Mouse (Mus musculus): ENCODE data around the gene Pprc1.

Gene Pprc1

GRCm38 (mm10) chr19:46044271-46044992, at the start of gene Pprc1:
Gene Pprc1 (plus strand): TSS chr19:46044886.
- peak; percentile 50 to 65 for DNase-seq

DNA sequence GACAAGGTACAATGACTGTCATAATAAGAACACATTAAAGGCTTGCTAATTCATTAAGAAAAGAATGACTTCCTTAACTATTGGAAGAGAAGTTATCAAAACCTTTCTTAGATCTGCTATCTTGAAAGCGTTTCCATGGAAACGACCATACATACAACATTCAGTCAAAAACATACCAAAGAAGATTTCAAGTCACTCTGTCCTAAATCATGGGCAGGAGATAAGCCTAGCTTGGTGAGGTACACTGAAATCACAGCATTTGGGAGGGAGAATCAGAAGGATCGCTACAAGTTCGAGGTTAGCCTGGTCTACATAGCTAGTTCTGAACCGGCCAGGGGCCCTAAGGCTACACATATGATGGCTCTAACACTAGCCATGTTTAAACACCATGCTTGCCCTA, 47.3 kb upstream of the Pprc1 start:
- DNase-seq: no peak

DNA sequence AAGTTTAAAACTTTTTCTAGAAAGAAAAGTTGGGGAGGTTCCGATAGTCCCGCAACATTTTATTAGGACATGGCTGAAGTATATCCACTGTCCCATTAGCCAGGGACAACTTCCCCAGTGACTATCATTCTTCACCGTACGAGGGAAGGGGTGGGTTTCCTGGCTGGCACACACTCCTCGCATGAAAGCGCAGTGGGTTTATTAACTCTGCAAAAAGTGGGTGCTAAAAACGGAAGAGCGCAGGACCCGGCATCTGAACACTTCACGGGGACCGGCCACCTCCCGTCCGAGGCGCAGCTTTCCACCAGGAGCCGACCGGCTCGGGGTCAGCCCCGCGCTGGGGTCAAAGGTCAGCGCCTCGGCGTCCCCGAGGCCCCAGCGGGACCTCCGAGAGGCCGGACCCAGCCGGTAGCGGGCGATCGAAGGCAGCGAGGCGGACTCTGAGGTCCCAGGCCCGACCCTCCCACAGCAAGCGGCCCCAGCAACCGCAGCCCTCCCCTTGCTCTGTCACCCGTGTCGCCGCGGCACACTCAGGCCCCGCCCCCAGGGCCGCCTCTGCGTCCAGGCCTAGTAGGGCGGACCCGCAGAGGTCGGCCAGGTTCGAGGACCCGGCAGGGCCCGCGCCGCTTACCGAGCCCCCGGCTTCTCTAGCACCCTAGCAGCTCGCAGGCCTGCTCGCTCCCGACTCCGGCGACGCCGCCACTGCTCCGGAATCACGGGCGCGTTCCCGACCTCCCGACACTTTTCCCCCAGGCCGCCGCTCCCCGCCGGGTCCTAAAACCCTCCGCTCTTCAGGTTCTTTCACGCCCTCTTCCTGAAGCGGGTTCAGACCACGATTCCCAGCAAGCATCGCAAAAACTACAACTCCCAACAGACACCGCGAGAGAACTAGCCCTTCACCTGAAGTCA, 46.6 kb upstream of the Pprc1 start, which contains the start of gene Armh3:
Gene Armh3 (minus strand): TSS at position 704 of the 909 bp plus-strand sequence.
- peak; percentile 92 to 94 for DNase-seq

DNA sequence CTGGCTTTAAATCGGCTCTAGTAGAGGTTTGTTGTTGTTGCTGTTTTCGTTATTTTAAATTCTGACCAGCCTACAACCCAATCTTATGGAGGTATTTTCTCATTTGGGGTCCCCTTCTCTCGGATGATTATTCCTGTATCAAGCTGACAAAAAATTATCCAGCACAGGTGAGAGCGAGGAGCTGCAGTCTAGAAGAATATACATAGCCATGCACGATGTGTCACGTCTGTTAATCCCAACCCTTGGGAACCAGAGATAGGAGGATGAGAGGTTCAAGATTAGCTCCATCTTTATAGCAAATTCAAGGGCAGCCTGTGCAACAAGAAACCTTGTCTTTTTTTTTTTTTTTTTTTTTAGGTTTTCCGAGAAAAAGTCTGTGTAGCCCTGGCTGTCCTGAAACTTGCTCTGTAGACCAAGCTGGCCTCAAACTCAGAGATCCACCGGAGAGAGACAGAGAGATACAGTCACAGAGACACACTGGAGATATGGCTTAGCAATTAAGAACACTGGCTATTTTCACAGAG, 45.9 kb upstream of the Pprc1 start:
- DNase-seq: no peak

DNA sequence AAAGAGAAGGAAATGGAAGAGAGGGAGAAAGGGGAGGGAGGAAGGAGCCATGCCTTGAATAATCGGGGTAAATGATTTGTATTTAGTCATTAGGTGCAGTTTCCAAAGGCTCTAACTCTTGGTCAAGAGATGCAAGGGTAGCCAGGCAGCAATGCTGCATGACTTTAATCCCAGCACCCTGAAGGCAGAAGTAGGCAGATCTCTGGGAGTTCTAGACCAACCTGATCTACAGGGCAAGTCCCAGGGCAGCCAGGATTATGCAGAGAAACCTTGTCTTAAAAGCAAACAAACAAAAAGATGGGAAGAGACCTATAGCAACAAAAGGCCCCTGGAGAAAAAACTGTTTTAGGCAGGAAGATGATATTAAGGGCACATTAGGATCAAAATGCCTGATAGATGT, 45.3 kb upstream of the Pprc1 start:
- no peak for DNase-seq

DNA sequence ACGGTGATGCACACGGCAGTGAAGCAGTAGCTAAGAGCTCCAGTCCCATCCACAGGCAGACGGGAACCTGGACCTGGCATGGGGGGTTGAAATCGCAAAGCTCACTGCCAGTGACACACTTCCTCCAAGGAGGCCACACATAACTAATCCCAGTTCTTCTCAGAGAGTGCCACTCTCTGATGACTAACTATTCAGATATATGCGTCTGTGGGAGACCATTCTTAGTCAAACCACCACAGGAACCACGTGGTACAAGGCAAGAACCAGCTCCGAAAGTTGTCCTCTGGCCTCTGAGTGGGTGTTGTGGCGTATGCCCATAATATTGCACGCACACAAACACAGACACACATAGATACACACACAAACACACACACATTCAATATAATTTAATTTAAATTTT, 42.4 kb upstream of the Pprc1 start:
- DNase-seq: no peak

GRCm38 (mm10) chr19:46003371-46004226, 41.1 kb upstream of the Pprc1 start, which contains the start of gene Hps6:
Gene Hps6 (plus strand): TSS chr19:46003508.
- DNase-seq: peak; percentile 92

- DNase-seq: no peak
These were observed 39.7 kb upstream of the Pprc1 start for GRCm38 (mm10) chr19:46004814-46005466.

GRCm38 (mm10) chr19:46005680-46006079, 39.0 kb upstream of the Pprc1 start:
- no peak for DNase-seq

GRCm38 (mm10) chr19:46014572-46015178, 30.0 kb upstream of the Pprc1 start:
- peak; percentile 92 to 96 for DNase-seq

DNA sequence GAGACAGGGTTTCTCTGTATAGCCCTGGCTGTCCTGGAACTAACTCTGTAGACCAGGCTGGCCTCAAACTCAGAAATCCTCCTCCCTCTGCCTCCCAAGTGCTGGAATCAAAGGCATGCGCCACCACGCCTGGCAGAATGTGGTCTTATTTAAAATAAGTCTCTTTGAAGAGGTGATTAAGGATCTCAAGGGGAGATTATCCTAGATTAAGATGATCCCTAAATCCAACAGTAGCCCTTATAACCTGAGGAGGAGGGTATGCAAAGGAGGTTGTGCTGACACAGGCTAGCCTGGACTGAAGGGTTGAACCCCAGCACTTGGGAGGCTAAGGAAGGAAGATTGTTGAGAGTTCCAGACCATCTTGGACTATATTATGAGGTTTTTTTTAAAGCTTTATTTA, 28.7 kb upstream of the Pprc1 start:
- no peak for DNase-seq

- DNase-seq: no peak
These were observed 19.7 kb upstream of the Pprc1 start for GRCm38 (mm10) chr19:46024959-46025358.

- no peak for DNase-seq
These were observed 18.1 kb upstream of the Pprc1 start for GRCm38 (mm10) chr19:46026567-46026966.

GRCm38 (mm10) chr19:46028747-46029320, 15.9 kb upstream of the Pprc1 start:
- no peak for DNase-seq

DNA sequence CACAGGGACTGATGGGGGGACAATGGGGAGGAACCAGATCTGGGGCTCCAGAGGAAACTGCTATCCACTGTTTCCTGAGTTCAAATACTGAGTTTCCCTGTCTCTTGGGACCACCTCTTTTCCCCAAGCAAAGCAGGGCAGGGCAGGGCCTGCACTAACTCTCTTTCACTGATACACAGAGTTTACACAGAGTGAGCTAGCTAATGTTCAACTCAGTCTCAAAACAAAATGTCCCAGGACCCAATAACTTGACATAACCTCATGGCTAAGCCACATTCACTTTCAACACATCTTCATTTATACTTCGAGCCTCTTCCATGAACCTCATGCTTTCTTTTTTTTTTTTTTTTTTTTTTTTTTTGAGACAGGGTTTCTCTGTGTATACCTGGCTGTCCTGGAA, 15.0 kb upstream of the Pprc1 start:
- no peak for DNase-seq

DNA sequence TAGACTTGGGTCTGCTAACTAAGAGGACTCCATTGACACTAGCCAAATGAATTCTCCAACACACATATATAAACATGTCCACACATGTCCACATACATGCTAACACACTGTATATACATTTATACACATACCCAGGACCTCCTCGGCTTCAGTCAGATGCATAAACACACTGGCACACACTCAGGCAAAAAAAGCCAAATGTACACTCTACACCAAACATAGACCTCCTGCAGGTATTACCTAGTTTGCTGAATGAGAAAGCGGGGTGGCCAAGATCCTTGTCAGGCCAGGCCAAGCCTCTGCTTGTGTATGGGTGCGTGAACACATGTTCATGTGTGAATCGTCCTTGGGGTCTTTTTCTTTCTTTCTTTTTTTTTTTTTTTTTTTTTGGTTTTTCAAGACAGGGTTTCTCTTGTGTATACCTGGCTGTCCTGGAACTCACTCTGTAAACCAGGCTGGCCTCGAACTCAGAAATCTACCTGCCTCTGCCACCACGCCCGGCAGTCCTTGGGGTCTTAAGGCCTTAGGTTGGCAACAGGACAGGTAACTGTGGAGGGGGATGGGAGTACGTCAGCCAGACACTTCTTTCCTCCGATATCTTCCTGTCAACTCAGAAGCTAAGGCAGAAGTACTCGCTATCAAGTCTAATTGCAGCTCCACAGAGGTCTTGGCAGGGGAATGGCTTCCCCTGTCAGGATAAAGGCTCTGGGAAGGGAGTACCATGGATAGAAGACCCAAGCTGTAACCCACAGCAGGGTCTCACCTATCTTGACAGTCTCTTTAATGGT, 14.3 kb upstream of the Pprc1 start:
- no peak for DNase-seq

GRCm38 (mm10) chr19:46031689-46032432, 12.8 kb upstream of the Pprc1 start:
- DNase-seq: no peak

- DNase-seq: no peak
These were observed 11.8 kb upstream of the Pprc1 start for GRCm38 (mm10) chr19:46032731-46033510.

- no peak for DNase-seq
These were observed 10.8 kb upstream of the Pprc1 start for GRCm38 (mm10) chr19:46033911-46034310.

Data from kidney, adult 8-10 months (tissue).